Mouse (Mus musculus) hindbrain, embryonic 15.5 days (tissue): ENCODE data around the gene Mks1. TPM values are rescaled to one million over a fixed set of nuclear protein-coding genes. Genes with fewer than 3 reads are reported as not detected.

Source experiments
- ATAC-seq: fragments of 200-750 bp; cut with Nextera tagmentation; 2 replicates; pipeline ENCODE4 v1.8.0; 2017; ENCODE audit warnings: low read depth, moderate number of reproducible peaks, moderate TSS enrichment; ENCODE audit not compliant: low FRiP score
- H3K27ac ChIP-seq: fragments of 300-500 bp; sonication (generic); replicated peaks from 2 replicates; pipeline ENCODE4 v1.5.1; 2015; ENCODE audit warnings: mild to moderate bottlenecking, inconsistent platforms
- H3K27me3 ChIP-seq: fragments of 300-500 bp; sonication (generic); 2 replicates; pipeline ENCODE4 v1.6.1; 2015; ENCODE audit warnings: control low read depth, inconsistent platforms
- H3K36me3 ChIP-seq: fragments of 300-500 bp; sonication (generic); 2 replicates; pipeline ENCODE4 v1.6.1; 2015; ENCODE audit warnings: control low read depth, inconsistent platforms
- H3K4me1 ChIP-seq: fragments of 300-500 bp; sonication (generic); replicated peaks from 2 replicates; pipeline ENCODE4 v1.6.1; 2015; ENCODE audit warnings: control low read depth, inconsistent platforms
- H3K4me2 ChIP-seq: fragments of 300-500 bp; sonication (generic); 2 replicates; pipeline ENCODE4 v1.6.1; 2015; ENCODE audit warnings: moderate library complexity, mild to moderate bottlenecking, inconsistent platforms
- H3K4me3 ChIP-seq: fragments of 300-500 bp; sonication (generic); 2 replicates; pipeline ENCODE4 v1.5.1; 2015; ENCODE audit warnings: mild to moderate bottlenecking, inconsistent platforms
- H3K9ac ChIP-seq: fragments of 300-500 bp; sonication (generic); 2 replicates; pipeline ENCODE4 v1.6.1; 2015; ENCODE audit warnings: inconsistent platforms
- H3K9me3 ChIP-seq: fragments of 300-500 bp; sonication (generic); 2 replicates; pipeline ENCODE4 v1.6.1; 2016; ENCODE audit warnings: control low read depth, inconsistent platforms
- WGBS: fragments of 180-500 bp; shearing (Covaris S2); methylation state at CpG from one replicate; pipeline ENCODE4 v1.1.7; 2015; 5-methylcytosine and 5-hydroxymethylcytosine counted together
- polyA plus RNA-seq: library from polyadenylated mRNA; unstranded; fragments of >200 nt; fragmentation: Nextera tagmentation; extraction: Ambion mirVana; gene quantifications from 2 replicates; pipeline ENCODE4 v1.2.1, GENCODE M21; 2015

Mks1 gene
- polyA plus RNA-seq = 10.5 and 12.3 TPM in 2 replicates

DNA sequence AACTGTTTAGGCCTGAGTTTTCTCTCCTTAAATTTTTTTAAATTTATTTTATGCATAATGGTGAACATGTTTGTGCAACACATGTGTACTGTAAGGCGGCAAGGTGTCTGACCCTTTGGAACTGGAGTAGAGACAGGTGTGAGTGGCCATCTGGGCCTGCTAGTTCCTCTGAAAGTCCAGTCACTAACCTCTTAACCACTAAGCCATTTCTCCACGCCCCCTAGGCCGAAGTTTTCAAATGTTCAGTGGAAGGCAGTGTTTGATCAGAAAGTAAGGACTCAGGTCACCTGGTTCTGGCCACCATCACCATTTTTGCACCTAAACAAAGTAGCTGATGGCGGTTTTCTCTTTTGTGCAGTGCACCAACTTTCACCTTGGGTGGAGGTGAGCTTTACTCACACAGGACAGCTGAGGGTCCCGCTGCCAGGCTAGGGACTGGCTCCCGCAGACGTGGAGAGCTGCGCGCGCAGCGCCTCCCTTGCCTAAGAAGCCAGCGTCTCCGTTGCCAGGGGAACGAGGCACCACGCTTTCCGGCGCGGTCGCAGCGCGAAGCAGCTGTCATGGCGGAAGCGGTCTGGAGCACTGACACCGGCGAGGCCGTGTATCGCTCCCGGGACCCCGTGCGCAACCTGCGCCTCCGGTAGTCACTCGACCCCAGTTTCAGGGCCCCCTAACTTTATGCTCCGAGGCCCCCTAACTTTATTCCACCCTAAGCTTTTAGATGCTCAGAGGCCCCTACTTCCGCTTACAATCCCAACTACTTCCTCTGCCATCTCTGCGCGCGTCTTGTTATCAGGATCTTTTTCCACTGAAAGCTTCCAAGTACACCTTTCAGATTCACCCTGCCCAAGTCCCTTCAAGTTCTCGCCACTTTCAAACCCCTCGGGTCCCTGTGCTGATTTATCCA, at the start of gene Mks1:
TSS of gene Mks1 (plus strand) at position 526 of the 907 bp plus-strand sequence.
- Histone ChIP-seq H3K4me3 (peak within 1 kb of the TSS; percentile 55), H3K9me3 (no peaks in the 10 kb centered on the region), H3K36me3 (no peaks in the 10 kb centered on the region), H3K27ac (peak within 1 kb of the TSS; percentile 77), H3K4me2 (peak within 1 kb of the TSS; percentile 81), H3K4me1 (peaks cover 11% of the 10 kb centered on the region), H3K9ac (peak within 1 kb of the TSS; percentile 53), H3K27me3 (no peaks in the 10 kb centered on the region)
- 5% methylated on average over 40 of the region's 40 CpGs for WGBS
- ATAC-seq = peak; percentile 94

GRCm38 (mm10) chr11:87805448-87805847, 47.6 kb upstream of the Mks1 start:
- Histone ChIP-seq H3K36me3 (no peaks in the 10 kb centered on the region), H3K27me3 (no peaks in the 10 kb centered on the region), H3K4me2 (no peak overlapping the region), H3K9ac (no peak overlapping the region), H3K4me1 (no peaks in the 10 kb centered on the region), H3K27ac (no peak overlapping the region), H3K9me3 (no peaks in the 10 kb centered on the region), H3K4me3 (no peak overlapping the region)
- no peak for ATAC-seq
- 67% methylated on average over 1 of the region's 1 CpGs for WGBS

DNA sequence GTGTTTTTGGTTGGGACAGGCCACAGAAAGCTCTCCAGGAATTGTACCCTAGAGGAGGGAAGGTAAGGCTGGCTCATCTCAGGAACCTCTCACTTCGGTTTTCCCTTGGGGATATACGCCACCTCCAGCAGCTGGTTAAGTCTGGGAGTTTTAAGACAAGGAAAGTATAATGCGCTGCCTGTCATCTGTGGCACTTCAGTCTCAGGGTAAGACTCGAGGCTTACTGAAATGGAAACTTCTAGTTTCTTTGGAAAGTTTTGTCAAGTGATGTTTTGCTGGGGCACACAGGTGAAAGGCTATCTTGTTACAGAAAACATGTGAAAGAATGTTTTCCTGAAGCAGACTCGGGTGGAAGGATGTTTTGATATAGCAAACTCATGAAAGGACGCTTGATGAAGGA, 45.6 kb upstream of the Mks1 start:
- 86% methylated on average over 6 of the region's 6 CpGs for WGBS
- no peak for ATAC-seq
- no peak overlapping the region for H3K9ac ChIP-seq

DNA sequence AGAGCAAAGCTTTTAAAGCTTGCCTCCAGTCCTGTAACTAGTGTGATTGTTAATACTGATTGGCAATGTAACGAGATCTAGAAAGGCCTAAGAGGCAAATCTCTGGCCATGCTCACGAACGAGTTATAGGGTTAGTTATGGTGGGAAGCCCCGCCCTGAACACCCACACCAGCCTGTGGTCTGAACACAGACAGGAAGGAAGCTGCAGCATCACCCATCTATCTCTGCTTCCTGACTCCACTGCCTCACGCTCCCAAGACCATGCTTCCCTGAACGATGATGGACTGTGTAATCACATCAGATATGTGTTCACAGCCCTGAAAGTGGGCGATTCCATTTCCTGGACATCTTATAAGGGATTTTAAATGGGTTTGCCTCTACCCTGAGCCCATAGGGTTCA, 44.8 kb upstream of the Mks1 start:
- Histone ChIP-seq H3K4me2 (no peak overlapping the region), H3K4me3 (no peak overlapping the region), H3K27me3 (no peaks in the 10 kb centered on the region), H3K27ac (no peak overlapping the region), H3K36me3 (no peaks in the 10 kb centered on the region), H3K9ac (no peak overlapping the region), H3K9me3 (no peaks in the 10 kb centered on the region), H3K4me1 (peaks cover 9% of the 10 kb centered on the region)
- WGBS = 87% methylated on average over 7 of the region's 7 CpGs
- ATAC-seq = no peak

More for the DNA sequence above, 45.6 kb upstream of the Mks1 start:
- Histone ChIP-seq H3K27ac (no peak overlapping the region), H3K36me3 (no peaks in the 10 kb centered on the region), H3K4me1 (peaks cover 9% of the 10 kb centered on the region), H3K27me3 (no peaks in the 10 kb centered on the region), H3K4me3 (no peak overlapping the region), H3K4me2 (no peak overlapping the region), H3K9me3 (no peaks in the 10 kb centered on the region)

DNA sequence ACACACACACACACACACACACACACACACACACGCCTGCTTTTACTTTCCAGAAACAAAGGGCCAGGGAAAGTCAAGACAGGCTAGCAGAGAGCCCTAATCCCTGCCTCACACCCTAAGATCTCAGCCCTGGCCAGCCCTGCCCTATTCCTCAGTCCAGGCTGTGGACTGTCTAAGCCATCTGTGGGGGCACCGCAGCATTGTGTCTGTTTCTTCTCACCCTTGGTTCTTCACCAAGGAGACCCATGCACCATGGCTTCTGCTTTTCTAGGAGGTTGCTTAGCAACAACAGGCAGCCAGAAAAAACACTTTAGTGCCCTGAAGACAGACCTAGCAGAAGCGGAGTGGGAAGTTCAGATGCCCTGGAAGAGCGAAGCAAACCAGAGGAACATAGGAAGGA, 41.6 kb upstream of the Mks1 start:
- peak; percentile 48; the same call in 1 of the 2 replicates for ATAC-seq
- Histone ChIP-seq H3K4me1 (peaks cover 12% of the 10 kb centered on the region), H3K27me3 (no peaks in the 10 kb centered on the region), H3K36me3 (no peaks in the 10 kb centered on the region), H3K27ac (peak overlapping the region; percentile 58; the same call in 1 of the 2 replicates), H3K4me2 (no peak overlapping the region), H3K4me3 (no peak overlapping the region), H3K9ac (no peak overlapping the region), H3K9me3 (no peaks in the 10 kb centered on the region)
- WGBS = 30% methylated on average over 4 of the region's 4 CpGs

- H3K4me3 ChIP-seq = no peak overlapping the region
- no peak for ATAC-seq
- H3K9me3 ChIP-seq = no peaks in the 10 kb centered on the region
- H3K27me3 ChIP-seq = no peaks in the 10 kb centered on the region
- no peak overlapping the region for H3K9ac ChIP-seq
- 50% methylated on average over 8 of the region's 8 CpGs for WGBS
- peaks cover 24% of the 10 kb centered on the region for H3K4me1 ChIP-seq
- no peaks in the 10 kb centered on the region for H3K36me3 ChIP-seq
- H3K4me2 ChIP-seq = no peak overlapping the region
- no peak overlapping the region for H3K27ac ChIP-seq
Measured at GRCm38 (mm10) chr11:87814831-87815230, 38.2 kb upstream of the Mks1 start.

DNA sequence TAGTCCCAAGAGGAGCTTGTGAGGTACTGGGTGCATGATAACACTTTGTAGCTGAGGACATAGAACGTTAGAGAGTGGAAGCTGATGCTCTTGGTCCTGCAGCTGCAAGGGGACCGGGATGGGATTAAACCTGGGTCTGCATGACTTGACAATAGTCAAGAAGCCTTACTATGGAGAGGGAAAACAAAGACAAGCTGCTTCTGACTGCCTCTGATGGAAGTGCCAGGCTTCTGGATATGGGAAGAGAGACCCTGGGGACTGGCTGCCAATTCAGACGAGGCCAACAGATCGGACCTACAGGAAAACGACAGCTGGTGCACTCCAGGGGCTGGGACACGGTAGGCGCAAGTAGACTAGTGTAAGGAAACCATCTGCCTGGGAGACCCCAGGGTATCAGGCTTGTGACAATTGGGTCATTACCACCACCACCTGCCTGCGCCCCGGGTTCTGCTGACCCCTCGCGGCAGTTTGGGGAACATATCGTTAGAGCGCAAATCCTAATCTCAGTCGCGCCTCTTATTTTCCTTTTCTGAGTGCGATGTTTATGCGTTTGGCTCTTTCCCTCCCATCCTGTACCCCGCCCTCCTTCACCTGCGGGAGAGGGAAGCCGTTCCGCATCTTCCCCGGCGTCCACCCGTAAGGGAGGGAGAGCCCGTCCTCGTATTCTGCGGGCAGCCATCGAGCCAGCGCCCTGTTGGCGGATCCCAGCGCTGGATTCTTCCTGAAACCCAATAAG, 36.1 kb upstream of the Mks1 start:
- H3K4me3 ChIP-seq = peak overlapping the region; percentile 38
- 3% methylated on average over 31 of the region's 31 CpGs for WGBS
- peak; percentile 82 for ATAC-seq

GRCm38 (mm10) chr11:87817443-87817773, 35.6 kb upstream of the Mks1 start:
- H3K27me3 ChIP-seq = no peaks in the 10 kb centered on the region
- H3K27ac ChIP-seq = peak overlapping the region; percentile 39; the same call in 1 of the 2 replicates
- no peak for ATAC-seq
- peak overlapping the region; percentile 38 for H3K4me3 ChIP-seq
- H3K9me3 ChIP-seq = no peaks in the 10 kb centered on the region
- H3K4me1 ChIP-seq = peaks cover 16% of the 10 kb centered on the region
- peak overlapping the region; percentile 63 for H3K4me2 ChIP-seq
- WGBS = 34% methylated on average over 4 of the region's 4 CpGs
- H3K36me3 ChIP-seq = no peaks in the 10 kb centered on the region
- H3K9ac ChIP-seq = peak overlapping the region; percentile 50

More for the DNA sequence above, 36.1 kb upstream of the Mks1 start:
- no peaks in the 10 kb centered on the region for H3K36me3 ChIP-seq
- H3K9me3 ChIP-seq = no peaks in the 10 kb centered on the region
- peak overlapping the region; percentile 50 for H3K9ac ChIP-seq
- H3K27ac ChIP-seq = peak overlapping the region; percentile 39; the same call in 1 of the 2 replicates
- peak overlapping the region; percentile 63 for H3K4me2 ChIP-seq
- H3K27me3 ChIP-seq = no peaks in the 10 kb centered on the region
- peaks cover 18% of the 10 kb centered on the region for H3K4me1 ChIP-seq

DNA sequence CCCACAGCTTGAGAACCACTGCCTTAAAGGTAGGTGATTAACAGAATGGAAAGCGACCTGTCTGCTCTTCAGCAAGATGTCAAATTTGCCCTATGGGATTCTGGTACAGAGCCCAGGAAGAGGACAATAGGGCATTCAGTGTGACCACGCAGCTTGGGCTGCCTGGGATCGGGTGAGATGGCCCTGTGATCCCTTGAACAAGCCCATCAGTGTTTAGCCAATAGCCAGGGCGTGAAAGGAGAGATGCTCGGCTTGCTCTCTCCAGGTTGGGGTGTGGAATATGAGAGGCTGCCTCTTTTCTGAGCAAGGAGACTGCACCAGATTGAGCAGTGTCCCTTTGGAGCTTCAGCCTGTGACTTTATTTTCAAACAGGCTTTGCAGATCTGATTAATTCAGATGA, 31.5 kb upstream of the Mks1 start:
- H3K27ac ChIP-seq = no peak overlapping the region
- no peak for ATAC-seq
- no peaks in the 10 kb centered on the region for H3K27me3 ChIP-seq
- no peak overlapping the region for H3K4me3 ChIP-seq
- H3K9me3 ChIP-seq = no peaks in the 10 kb centered on the region
- no peak overlapping the region for H3K4me2 ChIP-seq
- H3K36me3 ChIP-seq = no peaks in the 10 kb centered on the region
- no peak overlapping the region for H3K9ac ChIP-seq
- peaks cover 11% of the 10 kb centered on the region for H3K4me1 ChIP-seq
- WGBS = 53% methylated on average over 5 of the region's 5 CpGs

- WGBS = 25% methylated on average over 10 of the region's 10 CpGs
- Histone ChIP-seq H3K36me3 (no peaks in the 10 kb centered on the region), H3K27ac (no peak within 1 kb of the TSS; the same call in 1 of the 2 replicates), H3K4me2 (no peak within 1 kb of the TSS), H3K4me1 (no peaks in the 10 kb centered on the region), H3K27me3 (no peaks in the 10 kb centered on the region), H3K9me3 (no peaks in the 10 kb centered on the region), H3K9ac (no peak within 1 kb of the TSS), H3K4me3 (no peak within 1 kb of the TSS)
- no peak for ATAC-seq
Measured at GRCm38 (mm10) chr11:87828239-87828900, 24.6 kb upstream of the Mks1 start, which contains the start of gene Lpo. Gene Lpo, minus strand, starts transcription at chr11:87828289.

GRCm38 (mm10) chr11:87840676-87841075, 12.3 kb upstream of the Mks1 start:
- 89% methylated on average over 8 of the region's 8 CpGs for WGBS
- Histone ChIP-seq H3K27ac (no peak overlapping the region), H3K27me3 (no peaks in the 10 kb centered on the region), H3K4me3 (no peak overlapping the region), H3K9me3 (no peaks in the 10 kb centered on the region), H3K9ac (no peak overlapping the region), H3K4me1 (no peaks in the 10 kb centered on the region), H3K36me3 (no peaks in the 10 kb centered on the region), H3K4me2 (no peak overlapping the region)
- ATAC-seq = no peak
